Mouse (Mus musculus) liver, postnatal 0 days (tissue): Measurements from ENCODE around the gene Kcnn1. TPM values are rescaled to one million over a fixed set of nuclear protein-coding genes. Genes with fewer than 3 reads are reported as not detected.

ENCODE experiments used
- ATAC-seq: fragments of 200-750 bp; cut with Nextera tagmentation; 2 replicates; pipeline ENCODE4 v1.8.0; 2017; ENCODE audit warnings: mild to moderate bottlenecking, moderate library complexity
- DNase-seq: peaks from one replicate; pipeline ENCODE4 v3.0.0-alpha.2; 2016
- H3K27ac ChIP-seq: fragments of 300-500 bp; sonication (generic); 2 replicates; pipeline ENCODE4 v1.5.1; 2014; ENCODE audit warnings: antibody characterized with exemption, moderate library complexity, mild to moderate bottlenecking, low read depth
- H3K27me3 ChIP-seq: fragments of 300-500 bp; sonication (generic); 2 replicates; pipeline ENCODE4 v1.6.1; 2014; ENCODE audit warnings: low read length, control low read depth, mixed read lengths; ENCODE audit not compliant: insufficient read depth
- H3K36me3 ChIP-seq: fragments of 300-500 bp; sonication (generic); replicated peaks from 2 replicates; pipeline ENCODE4 v1.6.1; 2014; ENCODE audit warnings: mild to moderate bottlenecking, control low read depth, low read length, moderate library complexity, mixed read lengths; ENCODE audit not compliant: insufficient read depth
- H3K4me1 ChIP-seq: fragments of 300-500 bp; sonication (generic); 2 replicates; pipeline ENCODE4 v1.6.1; 2014; ENCODE audit warnings: antibody characterized with exemption, mild to moderate bottlenecking, control low read depth; ENCODE audit not compliant: insufficient read depth
- H3K4me2 ChIP-seq: fragments of 300-500 bp; sonication (generic); 2 replicates; pipeline ENCODE4 v1.6.1; 2014; ENCODE audit warnings: low read depth, mild to moderate bottlenecking, low read length, moderate library complexity, mixed read lengths
- H3K4me3 ChIP-seq: fragments of 300-500 bp; sonication (generic); 2 replicates; pipeline ENCODE4 v1.5.1; 2014; ENCODE audit warnings: low read depth, low read length
- H3K9ac ChIP-seq: fragments of 300-500 bp; sonication (generic); replicated peaks from 2 replicates; pipeline ENCODE4 v1.6.1; 2014; ENCODE audit warnings: mild to moderate bottlenecking, moderate library complexity
- H3K9me3 ChIP-seq: fragments of 300-500 bp; sonication (generic); 2 replicates; pipeline ENCODE4 v1.6.1; 2016; ENCODE audit warnings: mild to moderate bottlenecking, control low read depth, low read length, mixed read lengths
- CTCF ChIP-seq: sonication (generic); IDR thresholded peaks from 2 replicates; pipeline ENCODE4 v1.5.1; 2016; ENCODE audit warnings: antibody characterized with exemption, low read depth
- EP300 ChIP-seq: IDR thresholded peaks from 2 replicates; pipeline ENCODE4 v1.6.1; 2016; ENCODE audit warnings: antibody characterized with exemption, low read depth, mild to moderate bottlenecking
- WGBS: fragments of 180-500 bp; shearing (Covaris S2); extraction: QIAGEN DNeasy Blood & Tissue Kit; methylation state at CpG from one replicate; pipeline ENCODE4 v1.1.7; 2014; ENCODE audit not compliant: insufficient replicate concordance; 5-methylcytosine and 5-hydroxymethylcytosine counted together
- polyA plus RNA-seq: library from polyadenylated mRNA; unstranded; fragments of >200 nt; fragmentation: Nextera tagmentation; extraction: Ambion mirVana; gene quantifications from 2 replicates; pipeline ENCODE4 v1.2.1, GENCODE M21; 2015

Gene Kcnn1
- polyA plus RNA-seq, 1 experiment from 2014 or later, result 0.19 TPM

GRCm38 (mm10) chr8:70871195-70871807 is 8.2 kb upstream of the Kcnn1 start:
- no peaks in the 10 kb centered on the region for H3K27me3 ChIP-seq
- no peak overlapping the region for H3K9ac ChIP-seq
- H3K4me1 ChIP-seq, result peaks cover 22% of the 10 kb centered on the region
- TF ChIP-seq CTCF (no peak), EP300 (no peak)
- no peak overlapping the region for H3K4me3 ChIP-seq
- 75% methylated on average over 5 of the region's 5 CpGs for WGBS
- no peak overlapping the region for H3K4me2 ChIP-seq
- ATAC-seq (no peak), DNase-seq (no peak)
- H3K9me3 ChIP-seq, result no peaks in the 10 kb centered on the region
- H3K27ac ChIP-seq, result no peak overlapping the region
- H3K36me3 ChIP-seq, result peaks cover 7% of the 10 kb centered on the region; the same call in 1 of the 2 replicates

- Histone ChIP-seq H3K27me3 (peaks cover 7% of the 10 kb centered on the region), H3K36me3 (peaks cover 7% of the 10 kb centered on the region; the same call in 1 of the 2 replicates), H3K4me3 (no peak overlapping the region), H3K9ac (no peak overlapping the region), H3K27ac (no peak overlapping the region), H3K4me1 (peaks cover 34% of the 10 kb centered on the region), H3K4me2 (no peak overlapping the region), H3K9me3 (no peaks in the 10 kb centered on the region)
- TF ChIP-seq EP300, result no peak
- TF ChIP-seq CTCF, result peak; percentile 98
- WGBS, result 49% methylated on average over 16 of the region's 16 CpGs
- peak; percentile 82 for DNase-seq
- ATAC-seq, result no peak
Measured at GRCm38 (mm10) chr8:70869601-70870041, 6.6 kb upstream of the Kcnn1 start.

GRCm38 (mm10) chr8:70869199-70869571 is 6.1 kb upstream of the Kcnn1 start:
- TF ChIP-seq EP300 (no peak), CTCF (no peak)
- H3K9me3 ChIP-seq, result no peaks in the 10 kb centered on the region
- ATAC-seq, result no peak
- peaks cover 39% of the 10 kb centered on the region for H3K4me1 ChIP-seq
- H3K27me3 ChIP-seq, result peaks cover 11% of the 10 kb centered on the region
- H3K4me2 ChIP-seq, result peak overlapping the region; percentile 71
- WGBS, result 54% methylated on average over 5 of the region's 5 CpGs
- H3K4me3 ChIP-seq, result no peak overlapping the region
- H3K9ac ChIP-seq, result no peak overlapping the region
- H3K27ac ChIP-seq, result no peak overlapping the region
- peaks cover 7% of the 10 kb centered on the region; the same call in 1 of the 2 replicates for H3K36me3 ChIP-seq
- no peak for DNase-seq

- Histone ChIP-seq H3K27ac (no peak overlapping the region), H3K27me3 (peaks cover 16% of the 10 kb centered on the region), H3K9ac (peak overlapping the region; percentile 33; the same call in 1 of the 2 replicates), H3K4me2 (peak overlapping the region; percentile 71), H3K4me3 (peak overlapping the region; percentile 29), H3K9me3 (no peaks in the 10 kb centered on the region), H3K4me1 (peaks cover 44% of the 10 kb centered on the region), H3K36me3 (peaks cover 7% of the 10 kb centered on the region; the same call in 1 of the 2 replicates)
- DNase-seq (peak; percentile 85), ATAC-seq (0 out of 2 replicates have a peak, but pooled peaks have one; percentile 9)
- peak; percentile 47 for TF ChIP-seq CTCF
- no peak for TF ChIP-seq EP300
- WGBS, result 32% methylated on average over 40 of the region's 40 CpGs
Measured at GRCm38 (mm10) chr8:70868559-70869198, 5.6 kb upstream of the Kcnn1 start.

- H3K9me3 ChIP-seq, result no peaks in the 10 kb centered on the region
- WGBS, result 81% methylated on average over 7 of the region's 7 CpGs
- no peak for ATAC-seq
- no peak overlapping the region for H3K27ac ChIP-seq
- H3K27me3 ChIP-seq, result peaks cover 37% of the 10 kb centered on the region
- H3K4me3 ChIP-seq, result no peak overlapping the region
- peaks cover 48% of the 10 kb centered on the region for H3K4me1 ChIP-seq
- no peak overlapping the region for H3K9ac ChIP-seq
- H3K36me3 ChIP-seq, result peaks cover 7% of the 10 kb centered on the region; the same call in 1 of the 2 replicates
- no peak for DNase-seq
- no peak overlapping the region for H3K4me2 ChIP-seq
- TF ChIP-seq CTCF (no peak), EP300 (no peak)
Measured at GRCm38 (mm10) chr8:70866566-70866965, 3.5 kb upstream of the Kcnn1 start.

GRCm38 (mm10) chr8:70866001-70866520 is 3.0 kb upstream of the Kcnn1 start:
- Histone ChIP-seq H3K4me3 (peak overlapping the region; percentile 64), H3K36me3 (peaks cover 7% of the 10 kb centered on the region; the same call in 1 of the 2 replicates), H3K9ac (no peak overlapping the region), H3K4me2 (peak overlapping the region; percentile 74), H3K4me1 (peaks cover 48% of the 10 kb centered on the region), H3K27ac (peak overlapping the region; percentile 36; the same call in 1 of the 2 replicates), H3K27me3 (peaks cover 42% of the 10 kb centered on the region), H3K9me3 (no peaks in the 10 kb centered on the region)
- no peak for TF ChIP-seq EP300
- no peak for TF ChIP-seq CTCF
- ATAC-seq, result peak; percentile 8
- 10% methylated on average over 12 of the region's 12 CpGs for WGBS
- no peak for DNase-seq
